In genomic region chr5:140798775-140799174, GRCm38 (mm10) we compare ENCODE assay signal across 13 mouse cellular contexts. TPM values are rescaled to one million over a fixed set of nuclear protein-coding genes. Genes with fewer than 3 reads are reported as not detected.
A peak's percentile ranks its signal among the peaks of the same experiment; 100 is the strongest.
DNase-seq lines count a peak whose midpoint lies in the region; ATAC-seq lines count a peak whose summit lies in the region.
"Had no signal": no experiment of that assay in that cellular context is flagged by ENCODE, and none has a peak within 500 bp of the region (broad histone marks: within the 10 kb centered on the region; RNA-seq: fewer than 3 reads in every experiment).

No protein-coding gene starts in this region.

- no peak for ATAC-seq in heart, embryonic 13.5 days (ENCODE audit: extremely low read depth, insufficient number of reproducible peaks, low FRiP score, low TSS enrichment)
- ATAC-seq in megakaryocyte, adult 5-6 weeks (ENCODE audit: poor library complexity, severe bottlenecking), result no peak
- no peak; the same call in 1 of the 2 replicates for ATAC-seq in embryonic facial prominence, embryonic 15.5 days (ENCODE audit: insufficient number of reproducible peaks, low FRiP score, low TSS enrichment, low read depth)
- peak; percentile 19 for ATAC-seq in megakaryocyte-erythroid progenitor cell, adult 5-6 weeks (replicated peaks; ENCODE audit: low FRiP score, low TSS enrichment, poor library complexity, severe bottlenecking)
- ATAC-seq: forebrain, embryonic 13.5 days had no signal

- H3K27ac ChIP-seq in heart, embryonic 13.5 days (replicated peaks), result peak overlapping the region; percentile 78
- H3K27ac ChIP-seq in embryonic facial prominence, embryonic 15.5 days (replicated peaks), result peak overlapping the region; percentile 55; the same call in 1 of the 2 replicates
- H3K27ac ChIP-seq: forebrain, embryonic 13.5 days; liver, embryonic 14.5 days; midbrain, embryonic 12.5 days had no signal

- WGBS in heart, embryonic 13.5 days, result 45% methylated on average over 5 of the region's 5 CpGs
- 37% methylated on average over 5 of the region's 5 CpGs for WGBS in embryonic facial prominence, embryonic 15.5 days

- H3K9ac ChIP-seq in heart, embryonic 13.5 days, result peak overlapping the region; percentile 67
- no peak overlapping the region for H3K9ac ChIP-seq in embryonic facial prominence, embryonic 15.5 days
- H3K9ac ChIP-seq: forebrain, embryonic 13.5 days; liver, embryonic 14.5 days; midbrain, embryonic 12.5 days had no signal

- H3K4me1 ChIP-seq in heart, embryonic 13.5 days, result peaks cover 91% of the 10 kb centered on the region
- peaks cover 88% of the 10 kb centered on the region for H3K4me1 ChIP-seq in megakaryocyte, embryonic 14.5 days
- H3K4me1 ChIP-seq in embryonic facial prominence, embryonic 15.5 days, result peaks cover 37% of the 10 kb centered on the region

- no peaks in the 10 kb centered on the region for H3K27me3 ChIP-seq in heart, embryonic 13.5 days (replicated peaks)
- H3K27me3 ChIP-seq in megakaryocyte, embryonic 14.5 days (replicated peaks), result no peaks in the 10 kb centered on the region
- no peaks in the 10 kb centered on the region for H3K27me3 ChIP-seq in embryonic facial prominence, embryonic 15.5 days
- H3K27me3 ChIP-seq: forebrain, embryonic 13.5 days; midbrain, embryonic 12.5 days had no signal

- peak overlapping the region; percentile 56 for H3K4me2 ChIP-seq in heart, embryonic 13.5 days
- no peak overlapping the region for H3K4me2 ChIP-seq in embryonic facial prominence, embryonic 15.5 days (replicated peaks)
- H3K4me2 ChIP-seq: forebrain, embryonic 13.5 days; midbrain, embryonic 12.5 days had no signal

- no peaks in the 10 kb centered on the region for H3K36me3 ChIP-seq in heart, embryonic 13.5 days
- H3K36me3 ChIP-seq in megakaryocyte, embryonic 14.5 days (replicated peaks; ENCODE audit: low read length), result peaks cover 31% of the 10 kb centered on the region
- H3K36me3 ChIP-seq in embryonic facial prominence, embryonic 15.5 days, result no peaks in the 10 kb centered on the region; the same call in 1 of the 2 replicates
- H3K36me3 ChIP-seq: midbrain, embryonic 12.5 days had no signal

- no peaks in the 10 kb centered on the region for H3K9me3 ChIP-seq in heart, embryonic 13.5 days
- H3K9me3 ChIP-seq in megakaryocyte, embryonic 14.5 days, result no peaks in the 10 kb centered on the region
- no peaks in the 10 kb centered on the region for H3K9me3 ChIP-seq in embryonic facial prominence, embryonic 15.5 days (replicated peaks)
- H3K9me3 ChIP-seq: forebrain, embryonic 13.5 days; midbrain, embryonic 12.5 days had no signal

- intact Hi-C loops in heart, postnatal 25 days (cut with DNase I), result no loop called here

- no peak overlapping the region for H3K4me3 ChIP-seq in heart, embryonic 13.5 days
- peak overlapping the region; percentile 7 for H3K4me3 ChIP-seq in megakaryocyte, embryonic 14.5 days (replicated peaks)
- H3K4me3 ChIP-seq in embryonic facial prominence, embryonic 15.5 days (replicated peaks), result no peak overlapping the region
- H3K4me3 ChIP-seq: forebrain, embryonic 13.5 days; midbrain, embryonic 12.5 days had no signal

- DNase-seq in heart, postnatal 25 days (ENCODE audit: low spot score), result no peak
- no peak for DNase-seq in neural tube, embryonic 10.5 days (ENCODE audit: extremely low spot score, low spot score)
- no peak for DNase-seq in urinary bladder, adult 18-20 months (ENCODE audit: low spot score in 2 of 2)
- DNase-seq: cerebellum, postnatal 25 days; right cerebral cortex, postnatal 14 days had no signal

RNA-seq across cellular contexts. Expression of gene Gna12, which starts 31.5 kb away (rescaled TPM):
- polyA plus RNA-seq in heart, embryonic 13.5 days (2015; fragmentation: Nextera tagmentation; extraction: Ambion mirVana), result 9.4 and 10.9 TPM in 2 replicates
- 10 to 100 TPM; 89.2 to 97.2 TPM for total RNA-seq in heart, postnatal 25 days (2021)
- 53.6 and 62.1 TPM in 2 replicates for polyA plus RNA-seq in megakaryocyte, embryonic 14.5 days (2012; ENCODE audit: insufficient read depth, low replicate concordance)
- total RNA-seq in megakaryocyte, adult 5-6 weeks (2015), result 21.0 and 24.6 TPM in 2 replicates
- total RNA-seq in megakaryocyte, adult 5-6 weeks (2017), result 15.9 and 20.3 TPM in 2 replicates
- 24.6 and 35.3 TPM in 2 replicates for polyA plus RNA-seq in embryonic facial prominence, embryonic 15.5 days (2015; fragmentation: Nextera tagmentation; extraction: Ambion mirVana)
- total RNA-seq in megakaryocyte-erythroid progenitor cell, adult 5-6 weeks (2014; fragmentation: Nextera tagmentation), result 54.8 and 74.3 TPM in 2 replicates
- total RNA-seq in megakaryocyte-erythroid progenitor cell, adult 5-6 weeks (2017), result 27.8 and 37.6 TPM in 2 replicates
